Mouse (Mus musculus): ENCODE measurements at regions not wholly inside any gene's neighbourhood (a gene's known extent, or its start where the extent isn't known, plus 50 kb on each side); places are given as distances from the start of the nearest gene placed in this dataset.

DNA sequence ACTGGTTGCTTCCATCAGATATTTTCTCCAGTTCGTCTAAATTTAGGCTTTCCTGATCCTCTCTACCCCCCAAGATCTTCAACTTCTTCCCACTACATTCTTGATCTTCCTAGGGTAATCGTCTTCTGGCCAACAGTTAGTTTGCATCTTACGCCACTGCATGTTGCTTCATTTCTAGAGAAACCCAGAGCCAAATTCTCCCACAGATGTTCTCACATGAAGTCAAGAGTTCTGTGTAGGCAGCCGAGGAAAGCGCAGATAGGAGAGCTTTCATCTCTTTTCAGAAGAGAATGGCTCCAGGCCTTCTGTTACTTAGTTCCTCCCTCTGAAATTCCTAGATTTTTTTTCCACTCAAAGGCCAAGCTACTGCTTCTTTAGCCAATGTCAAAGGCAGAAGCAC lies 179.9 kb downstream of the Fgf10 start:
- in situ Hi-C loops (cut with MboI; ENCODE audit: low pct_unique_long_range_greater_than_20kb in 1 of 2, low sequenced_read_pairs in 2 of 2, unreplicated experiment in 1 of 2), result no loop called here

DNA sequence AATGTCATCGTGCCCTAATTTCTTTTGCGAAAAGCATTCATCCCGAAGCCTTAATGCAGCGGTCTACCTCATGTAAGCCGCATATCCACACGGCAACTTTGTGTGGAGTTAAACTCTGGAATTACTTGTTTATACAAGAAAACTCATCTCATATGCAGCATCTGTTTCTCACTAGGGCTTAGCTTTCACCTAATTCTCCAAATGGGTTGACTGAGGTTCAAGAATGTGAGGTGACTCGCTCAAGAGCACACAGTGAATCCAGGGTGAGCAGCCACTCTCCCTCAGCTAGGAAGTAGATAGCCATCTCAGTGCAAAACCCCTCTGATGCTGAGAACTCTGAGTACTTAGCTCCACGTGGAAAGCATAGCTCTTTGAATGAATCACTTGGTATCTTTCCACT lies 181.1 kb downstream of the Fgf10 start:
- in situ Hi-C loops (cut with MboI; ENCODE audit: low pct_unique_long_range_greater_than_20kb in 1 of 2, low sequenced_read_pairs in 2 of 2, unreplicated experiment in 1 of 2), result no loop called here

DNA sequence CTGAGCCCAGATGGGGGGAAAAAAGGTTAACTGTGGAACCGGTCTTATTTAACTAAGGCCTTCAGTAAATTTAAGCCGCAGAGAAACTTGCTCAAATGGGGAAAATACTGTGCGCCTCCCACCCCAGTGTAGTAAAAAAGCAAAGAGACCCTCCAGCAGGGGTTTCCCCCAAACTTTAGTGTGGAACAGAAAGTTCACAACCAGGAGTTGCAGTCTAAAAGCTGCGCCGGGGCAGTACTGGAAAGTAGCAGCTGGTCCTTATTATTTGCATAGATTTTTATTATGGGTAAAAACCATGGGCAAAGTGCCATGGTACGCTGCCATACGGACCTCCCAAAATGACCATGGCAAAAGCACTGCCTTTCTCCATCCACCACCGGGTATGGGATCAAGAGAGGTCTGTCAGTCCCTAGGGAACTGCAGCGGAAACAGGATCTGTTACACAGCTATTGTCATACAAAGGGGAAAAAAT lies 216.8 kb downstream of the Fgf10 start:
- in situ Hi-C loops (cut with MboI; ENCODE audit: low pct_unique_long_range_greater_than_20kb in 1 of 2, low sequenced_read_pairs in 2 of 2, unreplicated experiment in 1 of 2), result no loop called here

DNA sequence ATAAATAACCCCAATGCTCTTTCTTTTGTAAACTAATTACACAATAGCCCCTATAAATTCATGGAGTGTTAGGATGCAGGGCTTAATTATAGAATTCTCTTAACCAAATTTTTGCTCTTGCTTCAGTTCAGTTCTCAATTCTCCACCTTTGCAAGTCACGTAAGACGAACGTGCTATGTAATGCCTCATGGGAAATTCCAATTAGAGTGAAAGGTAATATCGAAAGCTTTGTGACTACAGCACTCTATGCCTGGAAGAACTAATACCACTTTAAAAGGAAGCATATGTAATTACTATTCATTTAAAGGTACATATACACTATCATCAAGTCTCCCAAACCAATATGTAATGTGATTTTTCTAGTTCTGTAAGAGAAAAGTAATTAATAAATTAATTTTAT lies 225.5 kb downstream of the Fgf10 start:
- in situ Hi-C loops (cut with MboI; ENCODE audit: low pct_unique_long_range_greater_than_20kb in 1 of 2, low sequenced_read_pairs in 2 of 2, unreplicated experiment in 1 of 2), result no loop called here

DNA sequence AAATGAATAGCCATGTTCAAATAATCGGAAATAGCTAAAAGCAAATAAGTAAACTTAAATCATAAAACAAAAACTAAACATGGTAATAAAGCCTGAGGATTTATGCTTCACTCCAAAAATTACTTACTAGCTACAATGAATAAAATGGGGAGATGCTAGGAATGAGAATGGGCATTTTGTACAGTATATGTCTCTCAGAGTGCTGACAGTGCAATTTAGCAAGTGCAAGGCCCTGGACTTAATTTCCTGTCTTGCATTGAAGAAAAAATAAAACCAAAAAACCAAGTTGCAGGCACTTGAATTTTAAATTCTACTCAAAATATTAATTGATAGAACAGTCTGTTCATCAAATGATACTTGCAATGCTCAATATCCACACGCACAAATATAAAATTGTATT lies 232.4 kb downstream of the Fgf10 start:
- in situ Hi-C loops (cut with MboI; ENCODE audit: low pct_unique_long_range_greater_than_20kb in 1 of 2, low sequenced_read_pairs in 2 of 2, unreplicated experiment in 1 of 2), result no loop called here

DNA sequence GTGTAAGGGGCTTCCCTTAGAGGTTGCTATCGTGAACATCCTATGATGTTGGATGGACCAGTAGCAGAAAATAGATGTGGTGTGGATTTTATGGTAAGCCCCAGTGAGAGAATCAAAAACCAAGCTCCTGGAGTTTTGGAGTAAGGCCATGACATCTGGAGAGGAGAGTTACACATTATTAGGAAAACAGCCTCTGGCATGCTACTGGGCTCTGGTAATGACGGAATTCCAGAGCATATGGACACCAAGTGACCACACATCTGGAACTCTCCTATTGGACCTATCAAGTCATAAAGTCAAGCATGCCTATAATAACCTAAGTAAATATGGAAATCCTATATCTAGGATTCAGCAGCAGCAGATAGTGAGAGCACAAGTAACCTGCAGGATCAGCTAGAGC lies 240.8 kb downstream of the Fgf10 start:
- in situ Hi-C loops (cut with MboI; ENCODE audit: low pct_unique_long_range_greater_than_20kb in 1 of 2, low sequenced_read_pairs in 2 of 2, unreplicated experiment in 1 of 2), result no loop called here

DNA sequence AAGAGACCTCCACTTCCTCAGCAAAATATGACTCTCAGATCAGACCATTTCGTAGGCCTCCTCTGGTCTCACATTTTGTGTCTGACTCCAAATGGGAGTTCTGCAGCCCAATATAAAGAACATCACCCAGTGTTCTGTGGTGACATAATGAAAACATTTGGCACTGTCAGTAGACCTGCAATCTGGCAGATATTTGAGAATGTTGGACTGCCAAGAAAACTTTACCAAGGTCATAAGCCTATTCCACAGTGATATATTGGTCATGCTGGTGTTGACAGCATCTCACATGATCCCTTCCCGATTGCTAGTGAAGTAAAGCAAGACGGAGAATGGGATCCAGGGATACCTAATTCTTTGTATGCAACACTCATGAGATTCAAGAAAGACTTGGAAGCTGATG lies 271.2 kb downstream of the Fgf10 start:
- in situ Hi-C loops (cut with MboI; ENCODE audit: low pct_unique_long_range_greater_than_20kb in 1 of 2, low sequenced_read_pairs in 2 of 2, unreplicated experiment in 1 of 2), result no loop called here

DNA sequence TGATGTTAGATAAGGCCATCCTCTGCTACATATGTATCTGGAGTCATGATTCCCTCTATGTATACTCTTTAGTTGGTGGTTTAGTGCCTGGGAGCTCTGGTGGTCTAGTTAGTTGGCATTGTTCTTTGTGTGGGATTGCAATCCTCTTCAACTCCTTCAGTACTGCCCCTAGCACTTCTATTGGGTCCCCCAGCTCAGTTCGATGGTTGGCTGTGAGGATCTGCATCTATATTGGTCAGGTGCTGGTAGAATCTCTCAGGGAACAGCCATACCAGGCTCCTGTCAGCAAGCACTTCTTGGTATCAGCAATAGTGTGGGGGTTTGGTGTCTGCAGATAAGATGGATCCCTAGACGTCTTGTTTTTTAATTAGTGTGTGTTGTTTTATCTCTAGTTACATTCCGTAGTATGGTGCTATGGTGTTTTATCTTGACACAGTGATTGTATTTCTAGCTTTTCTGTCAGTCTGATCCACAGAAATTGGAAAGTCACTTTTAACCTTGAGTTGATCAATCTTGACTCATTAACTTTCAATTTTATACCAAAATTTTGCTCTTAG lies 296.6 kb downstream of the Fgf10 start:
- in situ Hi-C loops (cut with MboI; ENCODE audit: low pct_unique_long_range_greater_than_20kb in 1 of 2, low sequenced_read_pairs in 2 of 2, unreplicated experiment in 1 of 2), result no loop called here

DNA sequence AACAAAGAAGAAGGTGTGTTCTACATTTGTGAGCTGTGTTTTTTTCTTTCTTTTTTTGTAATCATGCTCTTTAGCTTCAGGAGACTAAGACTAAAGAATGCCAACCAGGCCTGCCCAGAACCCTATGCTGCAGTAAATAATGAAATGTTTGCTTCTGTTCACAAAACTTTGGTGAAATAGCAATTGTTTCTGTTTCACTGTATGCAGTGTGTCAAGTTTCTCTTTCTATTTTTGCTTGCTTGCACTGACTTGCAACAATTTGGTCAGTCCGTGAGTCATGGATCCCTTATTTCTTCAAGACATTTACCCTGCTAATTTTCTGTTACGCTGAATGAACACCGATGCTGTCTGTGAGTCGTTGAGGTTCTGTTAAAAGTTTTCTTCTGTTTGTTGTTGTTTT lies 298.1 kb downstream of the Fgf10 start:
- in situ Hi-C loops (cut with MboI; ENCODE audit: low pct_unique_long_range_greater_than_20kb in 1 of 2, low sequenced_read_pairs in 2 of 2, unreplicated experiment in 1 of 2), result no loop called here

DNA sequence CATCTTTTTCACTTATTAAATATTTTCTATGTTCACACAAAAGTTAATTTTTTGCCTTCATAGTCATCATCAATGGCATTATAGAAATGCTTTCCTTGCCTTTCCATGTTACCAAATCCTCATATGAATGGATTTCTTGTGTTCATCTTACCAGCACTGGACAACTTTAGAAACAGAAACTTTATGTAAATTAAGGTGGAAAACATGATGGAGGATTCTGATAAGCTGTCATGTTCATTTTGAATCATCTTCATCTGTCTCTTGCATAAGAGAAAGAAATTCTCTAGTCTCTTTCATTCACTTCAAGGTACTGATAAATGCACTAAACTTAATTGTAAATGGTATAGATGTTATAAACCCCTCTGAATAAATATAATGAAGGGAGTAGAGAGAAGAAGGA lies 305.4 kb downstream of the Fgf10 start:
- in situ Hi-C loops (cut with MboI; ENCODE audit: low pct_unique_long_range_greater_than_20kb in 1 of 2, low sequenced_read_pairs in 2 of 2, unreplicated experiment in 1 of 2), result no loop called here

DNA sequence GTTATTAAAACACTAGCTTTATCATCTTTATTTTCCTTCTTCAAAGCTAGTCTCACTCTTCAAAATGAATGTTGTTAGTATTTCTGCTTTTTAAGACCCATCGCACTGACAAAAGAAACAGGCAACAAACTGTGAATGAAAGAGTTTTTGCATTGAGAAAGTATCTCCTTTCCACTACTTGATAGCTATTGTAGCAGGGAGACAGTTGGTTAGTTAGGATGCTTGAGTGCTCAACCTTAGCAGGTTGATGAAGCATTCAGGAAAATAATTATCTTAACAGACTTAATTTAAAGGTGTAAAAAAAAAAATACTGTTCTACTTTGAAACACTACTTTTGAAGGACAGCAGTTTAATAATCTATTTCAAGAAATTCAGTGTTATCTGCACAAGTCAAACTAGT lies 305.9 kb downstream of the Fgf10 start:
- in situ Hi-C loops (cut with MboI; ENCODE audit: low pct_unique_long_range_greater_than_20kb in 1 of 2, low sequenced_read_pairs in 2 of 2, unreplicated experiment in 1 of 2), result no loop called here

DNA sequence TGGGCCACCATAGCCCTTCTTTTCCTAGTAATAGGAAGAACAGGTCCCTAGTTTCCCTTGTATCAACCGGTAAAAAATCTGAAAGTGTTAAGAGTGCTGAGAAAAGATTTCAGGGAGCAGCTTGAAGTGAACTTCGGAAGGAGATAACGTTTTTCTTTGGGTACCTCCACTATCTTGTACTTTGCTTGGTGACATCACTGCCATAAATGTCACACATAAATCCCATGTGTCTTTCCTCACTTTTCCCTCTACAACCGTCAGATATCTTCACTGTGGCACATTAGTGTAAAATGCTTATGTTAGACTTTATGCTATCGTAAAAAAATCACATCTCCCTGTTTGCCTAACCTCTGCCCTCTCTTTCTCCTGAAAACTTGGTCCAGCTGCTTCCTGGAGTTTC lies 309.9 kb downstream of the Fgf10 start:
- in situ Hi-C loops (cut with MboI; ENCODE audit: low pct_unique_long_range_greater_than_20kb in 1 of 2, low sequenced_read_pairs in 2 of 2, unreplicated experiment in 1 of 2), result no loop called here

DNA sequence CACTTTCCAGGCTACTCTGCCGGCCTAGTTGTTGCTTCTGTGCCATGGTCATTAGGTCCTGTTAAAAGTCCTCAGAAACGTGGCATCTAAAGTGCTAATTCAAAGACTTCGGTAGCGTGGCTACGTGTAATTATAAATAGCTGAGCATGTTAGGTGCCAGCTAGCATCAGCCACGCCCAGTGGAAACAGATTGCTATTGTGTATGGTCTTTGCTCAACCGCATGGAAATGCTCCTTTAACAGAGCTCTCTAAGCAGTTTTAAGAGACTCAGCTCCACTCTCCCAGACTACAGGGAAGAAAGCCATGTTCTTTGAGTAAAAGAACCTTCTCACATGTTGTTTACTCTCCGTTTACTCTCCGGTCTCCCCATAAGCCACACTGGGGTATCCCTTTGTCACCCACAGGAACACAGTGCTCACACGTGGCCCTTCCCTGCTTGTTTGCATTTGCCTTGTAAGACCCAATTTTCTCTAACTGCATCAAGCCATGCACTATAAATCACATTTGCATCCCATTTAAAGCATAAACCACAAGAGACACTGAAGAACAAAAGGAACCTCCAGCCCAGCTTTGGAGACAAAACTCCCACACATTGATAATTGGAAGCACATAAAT lies 311.7 kb downstream of the Fgf10 start:
- in situ Hi-C loops (cut with MboI; ENCODE audit: low pct_unique_long_range_greater_than_20kb in 1 of 2, low sequenced_read_pairs in 2 of 2, unreplicated experiment in 1 of 2), result no loop called here

DNA sequence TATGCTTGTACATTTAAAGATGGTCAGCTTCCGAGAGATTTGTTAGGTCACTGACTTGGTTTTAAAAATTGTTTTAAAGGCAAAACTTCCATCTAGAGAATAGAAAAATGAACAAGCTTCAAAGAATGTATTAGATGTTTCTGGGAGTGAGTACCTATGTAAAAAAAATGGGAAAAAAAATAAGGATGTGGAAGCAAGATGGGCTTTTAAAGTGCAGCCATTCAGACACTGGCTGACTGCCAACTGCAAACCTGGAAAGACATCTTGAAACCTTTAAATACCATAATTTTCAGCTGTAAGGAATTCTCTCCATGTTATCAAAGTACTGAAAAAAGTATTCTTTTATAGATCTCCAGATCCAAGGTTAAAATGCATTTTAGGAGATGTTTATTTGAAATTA lies 315.7 kb downstream of the Fgf10 start:
- in situ Hi-C loops (cut with MboI; ENCODE audit: low pct_unique_long_range_greater_than_20kb in 1 of 2, low sequenced_read_pairs in 2 of 2, unreplicated experiment in 1 of 2), result no loop called here

DNA sequence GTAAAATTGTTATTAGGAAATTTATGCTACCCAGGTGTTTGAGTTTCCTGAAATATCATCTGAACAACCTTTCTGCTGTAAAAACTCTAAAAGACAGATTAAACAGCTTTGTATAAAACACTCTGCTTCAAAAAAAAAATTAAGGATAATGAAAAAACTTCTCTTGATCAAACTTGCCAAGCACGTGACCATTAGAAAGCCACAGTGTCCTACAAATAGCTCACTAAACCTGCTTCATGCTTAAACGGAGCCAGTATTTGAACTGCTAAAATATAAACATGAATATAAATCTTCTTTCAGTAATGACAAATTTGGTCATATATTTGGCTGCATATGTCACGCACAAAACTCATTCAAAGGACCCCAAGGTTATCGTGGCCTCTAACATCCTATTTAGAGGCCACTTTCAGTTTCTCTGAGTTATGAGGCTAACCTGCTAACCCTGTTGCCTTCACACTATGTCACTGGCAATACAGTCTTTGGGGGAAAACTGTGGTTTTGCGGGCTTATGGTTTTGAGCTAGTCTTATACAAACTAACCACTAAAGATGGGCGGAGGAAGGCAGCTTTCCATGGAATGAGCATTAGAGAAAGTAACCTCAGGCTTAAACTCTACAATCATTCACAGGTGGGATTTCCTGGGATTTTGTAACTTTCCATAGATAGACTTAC lies 355.8 kb downstream of the Fgf10 start:
- in situ Hi-C loops (cut with MboI; ENCODE audit: low pct_unique_long_range_greater_than_20kb in 1 of 2, low sequenced_read_pairs in 2 of 2, unreplicated experiment in 1 of 2), result no loop called here

DNA sequence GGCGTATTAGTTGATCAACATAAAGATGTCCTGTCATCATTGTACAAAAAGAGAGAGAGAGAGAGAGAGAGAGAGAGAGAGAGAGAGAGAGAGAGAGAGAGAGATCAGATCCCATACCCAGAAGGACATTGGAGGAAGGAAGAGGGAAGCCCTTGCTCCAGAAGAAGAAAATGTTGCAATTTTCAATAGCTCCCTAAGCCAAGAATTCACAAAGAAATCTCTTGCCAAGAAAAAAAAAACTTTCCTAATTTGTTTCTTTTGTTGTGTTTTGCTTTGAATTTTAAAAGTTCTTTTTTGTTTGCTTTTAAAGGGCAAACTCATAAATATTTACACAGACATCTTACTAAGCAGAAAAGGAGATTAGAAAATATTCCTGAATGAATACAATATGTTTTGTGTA lies 370.0 kb downstream of the Fgf10 start:
- in situ Hi-C loops (cut with MboI; ENCODE audit: low pct_unique_long_range_greater_than_20kb in 1 of 2, low sequenced_read_pairs in 2 of 2, unreplicated experiment in 1 of 2), result no loop called here

DNA sequence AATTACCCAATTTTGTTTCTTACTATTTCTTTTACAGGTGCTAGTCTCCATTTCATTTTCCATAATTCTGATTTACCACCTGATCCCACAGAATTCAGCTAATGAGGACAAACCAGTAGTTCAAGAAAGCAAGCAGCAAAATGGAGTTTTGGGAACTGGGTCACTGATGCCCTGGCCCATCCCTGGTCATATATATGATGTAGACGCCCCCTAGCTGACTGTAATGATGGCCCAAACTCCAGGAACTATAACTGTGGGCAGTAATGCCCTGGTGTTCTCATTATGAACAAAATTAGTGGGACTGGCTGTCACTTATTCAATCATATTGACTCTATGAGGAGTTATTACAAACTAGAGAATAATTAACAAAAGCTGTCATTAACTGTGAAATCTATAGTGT lies 375.5 kb downstream of the Fgf10 start:
- in situ Hi-C loops (cut with MboI; ENCODE audit: low pct_unique_long_range_greater_than_20kb in 1 of 2, low sequenced_read_pairs in 2 of 2, unreplicated experiment in 1 of 2), result no loop called here

DNA sequence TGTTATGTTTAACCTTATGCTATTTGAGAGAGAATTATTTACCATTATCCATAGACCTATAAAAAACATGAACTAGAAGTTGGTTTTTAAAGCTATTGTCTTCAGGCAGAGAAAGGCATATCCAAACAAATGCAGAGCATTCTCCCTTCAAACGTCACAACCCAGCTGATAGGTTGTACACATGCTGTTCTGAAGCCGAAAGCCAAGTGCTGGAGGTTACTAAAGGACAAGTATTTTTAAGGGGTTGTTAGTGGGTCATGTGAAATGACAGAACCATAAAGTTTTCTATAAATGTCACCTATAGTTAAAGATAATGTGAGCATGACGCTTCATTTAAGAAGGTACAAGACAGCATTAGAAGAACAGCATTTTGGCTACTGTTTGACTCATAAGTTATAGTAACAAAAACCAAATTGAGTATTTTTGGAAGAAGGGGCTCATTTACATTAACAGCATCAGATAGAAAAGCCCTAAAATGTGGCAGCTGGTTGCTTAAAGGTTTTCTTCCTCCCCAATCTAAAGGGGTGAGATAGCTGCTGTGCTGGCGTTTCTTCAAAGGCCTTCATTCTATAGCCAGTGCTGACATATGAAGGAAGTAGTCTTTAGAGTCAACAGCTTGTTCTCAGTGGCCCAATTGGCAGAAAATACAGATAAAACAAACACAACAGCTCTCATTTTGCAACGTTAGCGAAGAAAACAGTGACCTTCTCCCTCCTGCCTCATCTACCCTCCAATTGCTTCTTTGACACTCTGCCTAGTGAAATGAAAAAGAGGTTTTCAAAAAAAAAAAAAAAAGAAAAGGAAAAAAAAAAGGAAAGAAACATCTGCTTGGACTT lies 359.4 kb upstream of the Paip1 start:
- in situ Hi-C loops (cut with MboI; ENCODE audit: low pct_unique_long_range_greater_than_20kb in 1 of 2, low sequenced_read_pairs in 2 of 2, unreplicated experiment in 1 of 2), result no loop called here

DNA sequence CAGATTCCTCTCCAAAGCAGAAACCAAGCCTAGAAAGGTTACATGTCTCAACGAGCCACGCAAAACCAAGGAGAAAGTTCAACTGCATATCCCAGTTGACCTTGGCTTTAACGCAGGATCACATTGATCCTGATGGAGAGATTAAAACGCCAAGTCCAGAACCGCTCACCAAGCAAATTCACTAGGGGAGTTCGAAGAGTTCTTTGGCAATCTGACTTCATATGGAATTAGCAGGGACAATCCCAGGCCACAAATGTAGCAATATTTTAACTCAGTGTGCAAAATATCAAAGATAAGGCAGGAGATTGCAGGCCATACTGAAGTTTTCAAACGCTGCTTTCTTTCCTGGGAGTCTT lies 358.8 kb upstream of the Paip1 start:
- in situ Hi-C loops (cut with MboI; ENCODE audit: low pct_unique_long_range_greater_than_20kb in 1 of 2, low sequenced_read_pairs in 2 of 2, unreplicated experiment in 1 of 2), result no loop called here

DNA sequence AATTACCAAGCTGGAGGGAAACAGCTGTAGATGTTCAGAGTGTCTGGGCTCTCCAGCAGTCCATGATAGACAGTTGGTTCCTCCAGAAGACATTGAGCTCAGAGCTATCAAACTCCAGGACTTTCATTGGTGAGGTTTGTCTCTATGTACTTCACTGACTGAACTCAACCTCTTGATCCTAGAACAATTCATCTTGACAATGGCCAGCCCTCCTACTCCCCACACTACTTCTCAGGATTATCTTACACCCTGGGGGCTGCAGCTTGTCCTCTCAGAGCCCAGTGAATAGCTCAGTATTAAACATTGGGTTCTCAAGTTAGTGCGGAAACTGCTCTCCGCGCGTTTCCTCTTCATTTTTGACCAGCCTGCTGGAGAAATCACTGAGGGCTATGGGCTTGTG lies 349.2 kb upstream of the Paip1 start:
- in situ Hi-C loops (cut with MboI; ENCODE audit: low pct_unique_long_range_greater_than_20kb in 1 of 2, low sequenced_read_pairs in 2 of 2, unreplicated experiment in 1 of 2), result no loop called here

All from mouse embryonic stem cell (cell line).